Mouse (Mus musculus) CD4-positive, CD25-positive, alpha-beta regulatory T cell, adult 4 months (primary cell): Measurements from ENCODE around the gene Slbp. TPM values are rescaled to one million over a fixed set of nuclear protein-coding genes. Genes with fewer than 3 reads are reported as not detected.

Experiments used
- ATAC-seq: one replicate; pipeline ENCODE4 v1.8.0; 2017
- polyA plus RNA-seq, 2 experiments: library from polyadenylated mRNA; unstranded; fragments of 100-300 nt; shearing (Covaris generic); gene quantifications; one replicate each; pipeline ENCODE4 v1.2.1; 2017

Slbp gene
- polyA plus RNA-seq, 2 experiments from 2014 or later = 123 to 141 TPM

DNA sequence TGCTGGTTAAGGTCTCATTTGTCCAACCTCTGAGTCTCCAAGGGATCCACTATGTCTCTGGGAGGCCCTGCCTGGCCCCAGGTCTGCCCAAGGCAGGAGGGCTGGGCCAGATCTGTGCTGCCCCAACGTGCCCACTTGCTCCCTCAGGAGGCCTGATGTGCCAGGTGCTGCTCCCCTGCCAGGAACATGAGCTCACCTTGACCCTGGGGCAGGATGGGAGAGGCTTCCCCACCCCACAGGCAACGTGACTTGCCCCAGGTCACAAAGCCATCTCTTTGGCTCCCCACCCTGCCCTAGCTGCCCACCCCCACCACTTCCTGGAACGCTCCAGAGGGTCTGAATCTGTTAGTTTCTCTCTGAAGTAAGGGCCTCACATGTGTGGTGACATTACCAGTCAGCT, 28.7 kb upstream of the Slbp start:
- ATAC-seq = no peak

DNA sequence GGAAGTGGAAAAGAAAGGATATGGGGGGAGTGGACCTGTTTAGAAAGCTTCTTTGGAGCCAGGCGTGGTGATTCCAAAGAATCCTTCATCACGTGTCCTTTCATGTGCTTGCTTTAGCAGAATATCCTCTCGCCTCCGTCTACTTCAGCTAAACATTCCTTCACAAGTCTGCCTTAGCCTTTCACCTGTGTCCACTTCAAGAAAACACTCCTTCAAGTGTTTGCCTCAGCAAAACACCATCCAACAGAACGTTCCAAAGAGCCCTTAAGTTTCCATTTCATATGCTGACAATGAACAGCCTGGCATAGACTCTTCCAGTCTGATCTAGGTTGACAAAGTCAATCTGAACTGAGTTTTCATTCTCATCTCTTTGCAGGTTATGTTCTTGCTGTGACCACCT, 25.9 kb upstream of the Slbp start:
- ATAC-seq = no peak

- no peak for ATAC-seq
Observed at GRCm38 (mm10) chr5:33675964-33676363, 23.6 kb upstream of the Slbp start.

GRCm38 (mm10) chr5:33674439-33674838, 22.1 kb upstream of the Slbp start:
- ATAC-seq = no peak

DNA sequence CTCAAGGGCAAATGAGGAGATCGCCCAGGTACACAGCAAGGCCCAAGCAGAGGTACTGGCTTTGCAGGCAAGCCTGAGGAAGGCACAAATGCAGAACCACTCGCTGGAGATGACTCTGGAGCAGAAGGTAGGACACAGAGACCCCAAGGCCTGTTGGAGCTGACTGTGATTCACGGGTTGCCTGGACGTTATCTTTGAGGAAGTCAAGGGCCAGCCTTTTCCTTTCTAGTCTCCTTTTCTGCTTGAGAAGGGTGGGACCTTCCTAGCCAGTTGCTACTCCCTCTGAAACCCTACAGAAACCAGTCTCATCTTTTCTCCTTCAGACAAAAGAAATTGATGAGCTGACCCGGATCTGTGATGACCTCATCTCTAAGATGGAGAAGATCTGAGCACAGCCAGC, 19.3 kb upstream of the Slbp start:
- ATAC-seq = no peak

GRCm38 (mm10) chr5:33668223-33668622, 15.8 kb upstream of the Slbp start:
- peak; percentile 57 for ATAC-seq

GRCm38 (mm10) chr5:33658664-33659050, 6.3 kb upstream of the Slbp start:
- ATAC-seq = no peak

GRCm38 (mm10) chr5:33657787-33658663, 5.7 kb upstream of the Slbp start, which contains the start of the genes Tacc3 and Tmem129:
Gene Tacc3, plus strand, starts transcription at chr5:33658128.
Gene Tmem129, minus strand, starts transcription at chr5:33658416.
- ATAC-seq = peak; percentile 91

GRCm38 (mm10) chr5:33657251-33657786, 4.9 kb upstream of the Slbp start:
- ATAC-seq = peak; percentile 51

- no peak for ATAC-seq
Observed at GRCm38 (mm10) chr5:33656739-33657138, 4.4 kb upstream of the Slbp start.

DNA sequence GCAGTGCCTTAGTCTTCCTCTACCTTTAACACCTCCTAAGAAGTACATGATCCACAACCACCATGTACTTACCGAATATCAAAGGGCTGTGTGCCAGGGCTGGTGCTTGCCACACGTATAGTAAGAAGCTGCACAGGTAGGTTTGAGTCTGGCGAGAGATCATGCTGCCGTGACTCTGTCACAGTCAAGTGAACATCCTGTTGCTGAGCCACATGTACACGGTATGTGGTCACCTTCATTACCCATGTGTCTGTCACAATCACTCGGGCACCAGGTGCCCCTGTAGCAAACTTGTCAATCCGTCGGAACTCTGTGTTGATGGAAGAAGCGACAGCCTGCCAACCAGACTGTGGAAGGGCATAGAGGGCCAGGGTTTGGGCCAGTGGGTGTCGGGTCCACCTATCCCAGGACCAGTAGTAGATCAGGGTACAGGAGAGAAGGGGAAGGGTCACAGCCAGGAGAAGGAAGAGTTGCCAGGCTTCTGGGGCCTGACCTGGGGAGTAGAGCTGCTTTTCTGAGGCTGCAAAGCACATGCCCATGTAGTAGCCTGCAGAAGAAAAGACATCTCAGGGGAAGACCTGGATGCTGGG, 3.0 kb upstream of the Slbp start:
- ATAC-seq = no peak

DNA sequence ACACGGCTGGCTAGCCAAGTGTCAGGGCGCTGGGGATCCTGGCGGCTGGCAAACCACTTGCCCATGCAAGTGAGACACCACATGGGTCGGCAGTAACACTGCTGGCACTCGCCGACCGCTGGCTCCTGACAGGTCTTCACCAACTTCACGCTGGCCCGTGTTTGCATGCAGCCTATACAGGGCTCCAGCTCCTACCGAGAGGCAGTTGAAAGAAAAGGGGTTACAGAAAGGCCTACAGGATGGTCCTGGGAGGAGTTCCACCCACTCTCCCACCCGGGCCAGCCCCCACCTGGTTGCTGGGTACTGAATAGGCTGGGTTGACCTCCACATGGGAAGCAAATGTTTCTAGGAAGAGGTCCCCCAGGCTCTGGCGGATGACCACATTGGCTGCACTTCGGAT, 2.0 kb upstream of the Slbp start:
- ATAC-seq = no peak

DNA sequence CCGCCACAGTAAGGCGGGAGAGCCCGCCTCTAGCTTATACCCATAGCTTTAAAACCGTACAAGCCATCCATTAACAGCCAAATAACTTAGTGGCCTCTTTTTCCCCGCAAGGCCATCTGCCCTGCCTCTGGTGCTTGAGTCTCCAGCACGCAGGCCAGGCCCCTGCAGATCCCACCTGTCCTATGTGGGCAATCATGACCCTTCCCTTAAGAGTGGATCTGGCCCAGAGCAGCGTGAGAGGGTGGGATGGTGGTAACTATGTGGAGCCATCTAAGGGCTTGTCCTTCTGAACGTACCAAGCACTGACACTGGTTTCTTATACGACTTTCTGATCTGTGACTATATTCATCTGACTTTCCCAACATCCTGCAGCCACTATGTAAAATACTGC, 404 bp upstream of the Slbp start:
- no peak for ATAC-seq

GRCm38 (mm10) chr5:33651541-33651920, 843 bp downstream of the Slbp start:
- ATAC-seq = peak; percentile 8

GRCm38 (mm10) chr5:33651017-33651416, 1.4 kb downstream of the Slbp start:
- no peak for ATAC-seq

GRCm38 (mm10) chr5:33640652-33641051, 11.7 kb downstream of the Slbp start:
- ATAC-seq = peak; percentile 88

DNA sequence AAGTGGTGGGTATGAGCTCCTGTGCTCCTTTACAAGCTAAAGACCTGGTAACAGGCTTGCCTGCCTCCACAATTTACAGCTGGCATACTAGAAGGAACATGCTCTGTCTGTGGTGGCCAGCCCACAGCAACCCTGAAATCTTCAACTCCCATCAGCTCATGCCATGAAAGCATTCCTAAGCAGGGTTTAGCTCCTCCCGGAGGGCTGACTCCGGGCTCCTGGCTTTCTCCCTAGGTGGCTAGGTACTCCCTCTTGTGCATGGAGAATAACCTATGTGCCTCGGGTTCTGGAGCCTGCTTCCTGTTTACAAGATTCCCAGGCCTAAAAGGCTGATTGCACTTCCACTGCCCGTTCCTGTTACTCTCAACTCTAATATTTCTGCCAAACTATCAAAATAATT, 13.5 kb downstream of the Slbp start:
- no peak for ATAC-seq

- no peak for ATAC-seq
Observed at GRCm38 (mm10) chr5:33637606-33638350, 14.6 kb downstream of the Slbp start.

DNA sequence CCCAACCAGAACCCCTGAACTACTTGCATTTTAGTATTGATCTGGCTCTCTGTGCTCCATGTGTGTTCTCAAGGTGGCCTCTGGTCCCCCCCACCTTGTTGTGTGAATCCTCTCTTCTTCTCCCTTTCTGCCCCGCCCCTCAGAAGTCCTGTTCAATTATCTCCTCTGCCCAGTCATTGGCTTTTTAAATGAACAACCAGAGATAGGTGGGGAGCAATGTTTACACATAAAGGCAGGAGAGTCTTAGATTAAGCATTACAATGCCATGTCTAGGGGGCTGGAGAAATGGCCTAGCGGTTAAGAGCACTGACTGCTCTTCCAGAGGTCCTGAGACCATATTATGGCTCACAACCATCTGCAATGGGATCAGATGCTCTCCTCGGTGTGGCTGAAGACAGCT, 17.0 kb downstream of the Slbp start:
- ATAC-seq = no peak

- no peak for ATAC-seq
Observed at GRCm38 (mm10) chr5:33632526-33632925, 19.8 kb downstream of the Slbp start.

- ATAC-seq = no peak
Observed at GRCm38 (mm10) chr5:33630615-33631014, 21.8 kb downstream of the Slbp start.

DNA sequence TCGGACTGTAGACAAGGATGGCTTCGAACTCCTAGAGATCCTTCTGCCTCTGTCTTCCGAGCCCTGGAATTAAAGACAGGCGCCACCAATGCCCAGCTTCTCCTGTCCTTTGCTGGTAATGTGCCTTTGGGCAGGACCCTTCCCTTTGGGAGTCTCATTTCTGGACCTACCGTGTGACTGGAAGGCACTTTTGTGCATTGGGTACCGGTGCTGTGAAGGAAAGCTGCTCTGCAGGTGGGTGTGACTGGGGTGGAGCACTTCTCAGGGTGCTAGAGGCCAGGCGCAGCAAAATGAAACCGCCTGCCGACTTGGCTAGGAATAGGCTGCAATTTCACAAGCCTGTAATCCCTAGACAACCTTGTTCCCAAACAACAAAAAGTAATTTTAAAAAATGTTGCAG, 22.3 kb downstream of the Slbp start:
- peak; percentile 11 for ATAC-seq

DNA sequence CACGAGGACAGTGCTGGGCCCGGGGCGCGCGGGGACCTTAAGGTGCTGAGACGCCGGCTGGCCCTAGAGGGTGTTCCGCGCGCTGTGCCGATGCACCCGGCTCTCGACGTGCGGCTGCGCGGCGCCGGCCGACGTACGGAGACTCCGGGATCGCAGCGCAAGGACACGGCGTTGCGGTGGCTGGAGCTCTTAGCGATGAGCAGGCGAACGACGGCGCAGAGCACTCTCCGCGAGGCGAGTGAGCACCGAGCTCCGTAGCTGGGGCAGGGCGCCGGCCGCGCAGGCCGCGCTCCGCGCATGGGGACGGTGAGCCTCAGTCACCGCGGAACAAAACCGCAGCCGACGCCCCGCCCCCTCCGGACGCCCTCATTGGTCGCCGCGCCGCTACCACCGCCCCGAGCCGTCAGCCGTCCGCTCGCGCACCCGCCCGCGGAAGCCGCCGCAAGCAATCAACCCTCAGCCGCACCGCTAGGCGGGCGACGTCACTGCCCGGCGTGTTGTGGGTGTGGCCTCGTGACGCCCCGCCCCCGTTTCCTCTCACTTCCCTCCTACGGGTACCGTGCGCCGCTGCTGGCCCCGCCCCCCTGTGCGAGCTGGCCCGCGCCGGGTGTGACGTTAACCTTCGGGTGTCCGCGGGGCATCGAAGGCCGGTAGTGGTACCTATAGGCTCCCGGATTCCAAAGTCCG, 22.9 kb downstream of the Slbp start, which contains the start of the genes Fam53a and Gm9903:
Gene Fam53a, minus strand, starts transcription at position 335 of the 687 bp plus-strand sequence.
Gene Gm9903, plus strand, starts transcription at position 625 of the 687 bp plus-strand sequence.
- ATAC-seq = peak; percentile 89
